Mouse (Mus musculus) neutrophil, adult 65 days (primary cell): ENCODE results near the gene Cenpf. TPM values are rescaled to one million over a fixed set of nuclear protein-coding genes. Genes with fewer than 3 reads are reported as not detected.

Experiments
- total RNA-seq: library from RNA; stranded (reverse); gene quantifications from 2 replicates; pipeline ENCODE4 v1.2.4, GENCODE M21; 2023

Cenpf gene
- total RNA-seq, result 29.2 and 31.3 TPM in 2 replicates

GRCm38 (mm10) chr1:189687654-189688387, at the start of gene Cenpf:
Gene Cenpf (minus strand): TSS chr1:189688086.

GRCm38 (mm10) chr1:189727884-189728783, 40.2 kb upstream of the Cenpf start, which contains the start of gene Ptpn14:
Gene Ptpn14 (plus strand): TSS chr1:189728268.

Other genes with a start within 250 kb of the Cenpf start
- not detected in 2 replicates for gene Ptpn14, start 40.2 kb upstream of the Cenpf start, total RNA-seq
- 3.6 and 5.4 TPM in 2 replicates for gene Smyd2, start 234.3 kb upstream of the Cenpf start, total RNA-seq